Mouse (Mus musculus) thymus, adult 2 months (tissue): ENCODE measurements around the gene Map1b.

Experiments used
- CTCF ChIP-seq: fragments of 200-500 bp; IDR thresholded peaks from 2 replicates; pipeline ENCODE4 v1.5.1; 2012; ENCODE audit warnings: mild to moderate bottlenecking, control low read depth, low read length, moderate library complexity, borderline replicate concordance; ENCODE audit not compliant: control insufficient read depth, poor library complexity, insufficient read depth; ENCODE audit errors: extremely low read depth
- POLR2A ChIP-seq: fragments of 200-500 bp; IDR thresholded peaks from 2 replicates; pipeline ENCODE4 v1.6.1; 2012; ENCODE audit warnings: mild to moderate bottlenecking, low read length, control low read depth, moderate library complexity; ENCODE audit not compliant: control insufficient read depth, poor library complexity, insufficient read depth; ENCODE audit errors: extremely low read depth

DNA sequence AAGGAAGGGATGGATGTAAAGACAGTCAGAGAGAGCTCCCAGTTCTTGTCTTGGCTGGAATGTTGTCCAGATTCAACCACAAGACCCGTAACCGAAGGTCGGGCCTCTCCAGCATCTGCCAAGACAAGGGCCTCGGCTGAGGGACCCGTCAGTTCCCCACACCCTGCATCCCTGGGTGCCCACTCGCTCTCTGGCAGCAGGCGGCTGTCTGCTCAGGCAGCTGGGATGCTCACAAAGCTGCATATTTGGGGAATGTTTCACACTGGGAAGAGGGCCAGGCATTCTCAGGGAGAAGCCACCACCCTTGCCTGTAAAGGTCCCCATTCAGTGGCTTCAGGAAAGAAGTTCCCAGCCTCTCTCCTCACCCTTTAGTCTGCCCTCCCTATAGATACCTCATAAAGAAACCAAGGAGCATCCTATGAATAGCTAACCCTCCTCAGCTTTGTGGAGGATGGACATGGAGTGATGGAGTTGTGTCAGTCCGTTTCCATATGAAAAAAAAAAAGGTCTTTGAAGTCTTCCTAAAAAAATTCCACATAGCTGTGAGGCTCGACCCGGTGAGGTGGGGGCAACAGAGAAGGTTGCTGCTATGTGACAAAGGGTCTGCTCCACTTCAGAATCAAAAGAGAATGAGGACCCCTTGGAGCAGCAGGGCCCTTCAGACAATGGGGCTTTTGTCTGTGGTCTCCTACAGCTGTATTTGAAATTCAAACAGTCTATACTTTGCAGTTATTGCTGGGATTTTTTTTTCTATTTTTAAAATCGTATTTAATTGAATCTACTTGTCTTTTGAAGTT is 68.7 kb downstream of the Map1b start:
- TF ChIP-seq POLR2A (no peak), CTCF (no peak)
